Mouse (Mus musculus) bone marrow, adult 2 months (tissue): ENCODE data around the gene Nmnat3.

Experiments
- CTCF ChIP-seq: fragments of 200-500 bp; IDR thresholded peaks from 2 replicates; pipeline ENCODE4 v1.5.1; 2011; ENCODE audit warnings: low read length, control low read depth; ENCODE audit not compliant: control insufficient read depth, insufficient read depth
- POLR2A ChIP-seq: fragments of 200-500 bp; IDR thresholded peaks from 2 replicates; pipeline ENCODE4 v1.6.1; 2011; ENCODE audit warnings: low read depth, mild to moderate bottlenecking, control low read depth, low read length, borderline replicate concordance; ENCODE audit not compliant: control insufficient read depth

GRCm38 (mm10) chr9:98299235-98299634 lies 12.0 kb downstream of the Nmnat3 start:
- TF ChIP-seq CTCF (no peak), POLR2A (peak; percentile 54; the same call in 1 of the 2 replicates)
